Mouse (Mus musculus): ENCODE results near the gene Gtpbp1.
A peak's percentile ranks its signal among the peaks of the same experiment; 100 is the strongest.
"Not testable (repeated sequence)": the region's sequence is repeated elsewhere in the genome, so short reads cannot be mapped to it uniquely, and the experiment has no call there.

Gtpbp1 gene

GRCm38 (mm10) chr15:79690426-79691022 lies at the start of gene Gtpbp1:
TSS of gene Gtpbp1 (plus strand) at chr15:79690845.
- DNase-seq = peak; percentile 92

DNA sequence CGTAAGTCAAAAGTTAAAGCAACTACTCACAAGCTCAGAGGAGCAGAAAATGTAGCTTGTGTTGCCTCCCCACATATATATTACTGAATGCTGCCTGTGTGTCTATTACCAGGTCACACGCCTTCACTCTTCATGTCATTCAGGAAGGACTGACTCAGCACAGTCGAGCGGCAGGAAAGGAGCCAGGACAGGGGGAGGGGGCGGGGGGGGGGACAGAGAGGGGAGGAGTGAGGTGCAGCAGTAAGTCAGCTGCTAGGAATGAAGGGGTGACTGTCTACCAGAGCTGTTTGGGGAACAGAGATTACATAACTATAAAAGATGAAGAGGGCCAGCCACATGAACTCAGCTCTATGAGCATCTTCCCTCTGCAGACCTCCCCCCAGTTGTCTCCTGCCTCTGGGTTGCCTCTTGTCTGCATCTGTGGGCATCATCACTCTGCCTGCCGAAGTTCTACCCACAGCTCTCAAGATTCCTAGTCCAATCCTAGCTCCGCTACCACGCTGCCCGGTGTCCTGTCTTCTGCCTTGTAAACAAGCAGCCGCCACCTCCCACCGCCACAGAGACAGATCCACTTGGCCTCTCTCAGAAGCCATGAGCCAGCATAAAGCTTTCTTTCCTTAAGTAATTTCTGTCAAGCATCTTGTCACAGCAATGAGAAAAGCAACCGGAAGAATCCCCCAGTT lies 49.4 kb upstream of the Gtpbp1 start:
- DNase-seq = no peak

GRCm38 (mm10) chr15:79645483-79645882 lies 45.2 kb upstream of the Gtpbp1 start:
- DNase-seq = no peak

DNA sequence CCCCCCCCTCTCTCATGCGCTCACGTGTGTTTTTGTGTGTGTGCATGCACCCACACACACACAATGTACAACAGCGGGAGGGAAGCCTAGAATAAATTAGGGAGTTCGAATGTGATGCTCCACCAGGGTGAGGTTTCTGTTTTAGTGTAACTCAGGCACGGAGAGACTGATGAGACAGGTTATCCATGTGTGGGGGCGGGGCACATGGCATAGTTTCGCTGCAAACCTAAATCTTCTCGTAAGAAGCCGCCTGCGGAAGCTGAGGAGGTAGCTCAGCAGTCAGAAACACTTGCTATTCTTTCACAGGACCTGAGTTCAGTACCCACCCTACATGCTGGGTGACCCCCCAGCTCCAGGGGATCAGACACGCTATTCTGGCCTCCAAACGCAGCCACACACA lies 42.5 kb upstream of the Gtpbp1 start:
- DNase-seq = no peak

DNA sequence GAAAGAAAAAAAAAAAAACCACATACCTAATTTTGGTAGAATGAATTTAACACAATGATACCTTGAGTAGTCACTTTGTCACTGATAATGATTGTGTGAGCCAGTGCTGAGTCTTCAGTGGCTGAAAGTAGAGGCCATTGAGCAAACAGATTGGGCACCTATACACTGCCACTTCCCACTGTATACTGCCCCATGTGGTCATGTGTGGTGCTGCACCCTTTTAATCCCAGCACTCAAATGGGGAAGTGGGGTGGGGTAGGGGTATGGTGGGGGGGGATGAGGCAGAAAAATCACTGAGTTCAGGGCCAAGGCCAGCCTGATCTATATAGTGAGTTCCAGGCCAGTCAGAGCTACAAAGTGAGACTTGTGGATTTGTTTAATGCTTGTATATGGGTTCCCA lies 40.1 kb upstream of the Gtpbp1 start:
- DNase-seq = peak; percentile 59

DNA sequence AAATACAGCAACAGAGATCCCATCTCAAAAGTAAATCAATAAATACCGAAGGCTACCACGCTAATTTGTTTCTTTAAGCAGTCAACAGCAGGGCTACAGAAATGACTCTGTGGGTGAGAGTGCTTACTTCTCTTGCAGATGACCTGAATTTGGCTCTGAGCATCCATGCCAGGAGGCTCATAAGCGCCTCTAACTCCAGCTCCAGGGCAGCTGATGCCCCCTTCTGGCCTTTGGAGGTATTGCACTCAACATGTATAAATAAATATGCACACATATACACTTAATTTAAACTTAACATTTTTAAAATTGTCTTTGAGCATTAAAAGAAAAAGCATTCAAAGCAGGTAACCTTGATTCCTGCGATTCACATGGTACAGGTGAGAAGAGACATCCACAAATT lies 39.2 kb upstream of the Gtpbp1 start:
- peak; percentile 11 for DNase-seq

GRCm38 (mm10) chr15:79656451-79656850 lies 34.2 kb upstream of the Gtpbp1 start:
- no peak for DNase-seq

- DNase-seq = peak; percentile 88
Measured at GRCm38 (mm10) chr15:79657837-79658530, 32.7 kb upstream of the Gtpbp1 start.

- DNase-seq = peak; percentile 95
Measured at GRCm38 (mm10) chr15:79658531-79659375, 31.9 kb upstream of the Gtpbp1 start, which contains the start of the genes Fam227a and Cby1. TSS of gene Fam227a (minus strand) at chr15:79658956. TSS of gene Cby1 (plus strand) at chr15:79659199.

DNA sequence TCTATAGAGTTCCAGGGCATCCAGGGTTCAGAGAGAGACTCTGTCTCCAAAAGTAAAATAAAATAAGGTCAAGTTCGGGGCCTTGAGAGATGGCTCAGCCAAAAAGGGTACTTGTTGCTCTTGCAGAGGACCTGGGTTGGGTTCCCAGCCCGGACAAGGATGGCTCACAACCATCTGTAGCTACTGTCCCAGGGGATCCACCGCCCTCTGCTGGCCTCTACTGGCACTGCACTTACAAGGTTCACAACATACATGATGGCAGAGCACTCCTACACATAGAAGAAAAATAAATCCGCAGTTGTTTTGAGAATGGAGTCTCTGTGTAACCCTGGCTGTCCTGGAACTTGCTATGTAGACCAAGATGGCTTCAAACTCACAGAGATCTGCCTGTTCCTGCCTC lies 28.8 kb upstream of the Gtpbp1 start:
- DNase-seq = peak; percentile 67

DNA sequence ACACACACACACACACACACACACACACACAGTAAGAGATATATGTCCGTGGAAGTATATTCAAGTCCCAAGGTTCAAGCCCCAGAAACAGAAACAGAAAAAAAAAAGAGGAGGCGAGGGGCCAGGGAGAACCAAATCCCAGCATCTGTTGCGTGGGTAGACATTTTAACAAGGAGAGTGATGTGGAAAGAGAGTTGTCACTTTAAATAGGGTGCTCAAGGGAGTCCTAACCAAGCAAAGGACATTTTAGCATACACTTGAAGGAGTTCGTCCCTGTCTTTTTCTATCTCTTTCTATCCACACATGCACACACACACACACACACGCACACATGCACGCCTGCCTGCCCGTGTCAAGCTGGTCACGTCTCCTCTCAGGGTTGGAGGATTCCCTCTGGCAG lies 26.0 kb upstream of the Gtpbp1 start:
- DNase-seq = no peak

DNA sequence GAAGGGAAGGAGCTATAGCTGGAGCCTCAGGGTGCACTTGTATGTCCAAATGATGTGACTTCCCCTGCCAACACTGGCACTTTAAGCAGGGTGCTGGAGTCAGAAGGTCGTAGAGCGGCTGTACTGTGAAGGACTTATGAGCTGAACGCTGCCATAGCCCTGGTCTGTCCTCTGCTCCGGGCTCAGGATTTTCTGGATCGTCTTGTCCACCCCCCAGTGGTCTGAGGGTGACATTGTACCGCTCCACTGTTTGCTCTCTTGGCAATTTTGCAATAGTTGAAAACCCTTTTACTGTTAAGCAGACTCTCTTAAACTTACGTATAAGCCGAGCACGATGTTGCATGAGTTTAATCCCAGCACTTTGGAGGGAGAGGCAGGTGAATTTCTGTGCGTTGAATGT lies 21.4 kb upstream of the Gtpbp1 start:
- no peak for DNase-seq

- DNase-seq = peak; percentile 86
Measured at GRCm38 (mm10) chr15:79670249-79670971, 20.2 kb upstream of the Gtpbp1 start, which contains the start of gene Tomm22. TSS of gene Tomm22 (plus strand) at chr15:79670861.

DNA sequence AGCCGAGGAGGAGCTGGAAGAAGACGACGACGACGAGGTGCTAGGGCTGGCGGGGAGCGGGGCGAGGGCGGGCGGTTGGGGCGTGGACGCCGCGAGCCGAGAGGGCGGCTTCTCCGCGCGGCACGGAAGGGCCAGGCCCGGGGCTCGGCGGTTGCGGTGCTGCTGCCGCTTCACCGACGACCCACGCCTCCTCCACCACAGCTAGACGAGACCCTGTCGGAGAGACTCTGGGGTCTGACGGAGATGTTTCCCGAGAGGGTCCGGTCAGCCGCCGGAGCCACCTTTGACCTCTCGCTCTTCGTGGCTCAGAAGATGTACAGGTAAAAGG lies 19.7 kb upstream of the Gtpbp1 start:
- no peak for DNase-seq

DNA sequence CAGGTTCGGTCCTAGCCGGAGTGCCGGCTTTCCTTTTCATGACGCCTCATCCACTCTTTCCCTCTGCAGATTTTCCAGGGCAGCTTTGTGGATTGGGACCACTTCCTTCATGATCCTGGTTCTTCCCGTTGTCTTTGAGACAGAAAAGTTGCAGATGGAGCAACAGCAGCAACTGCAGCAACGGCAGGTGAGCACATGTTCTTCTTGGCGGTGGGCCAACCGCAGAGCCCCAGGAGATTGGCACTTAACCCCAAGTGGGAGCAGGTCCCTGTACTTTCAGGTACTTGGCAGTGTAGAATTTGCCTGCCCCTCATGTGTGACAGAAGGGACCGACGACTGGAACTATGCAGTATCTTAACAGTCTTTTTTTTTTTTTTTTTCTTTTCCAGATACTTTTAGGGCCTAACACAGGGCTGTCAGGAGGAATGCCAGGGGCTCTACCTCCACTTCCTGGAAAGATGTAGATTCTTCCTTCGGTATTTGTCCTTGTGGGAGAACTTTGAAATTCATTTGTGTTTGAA lies 18.8 kb upstream of the Gtpbp1 start:
- DNase-seq = not testable (repeated sequence)

GRCm38 (mm10) chr15:79677936-79678335 lies 12.7 kb upstream of the Gtpbp1 start:
- no peak for DNase-seq

DNA sequence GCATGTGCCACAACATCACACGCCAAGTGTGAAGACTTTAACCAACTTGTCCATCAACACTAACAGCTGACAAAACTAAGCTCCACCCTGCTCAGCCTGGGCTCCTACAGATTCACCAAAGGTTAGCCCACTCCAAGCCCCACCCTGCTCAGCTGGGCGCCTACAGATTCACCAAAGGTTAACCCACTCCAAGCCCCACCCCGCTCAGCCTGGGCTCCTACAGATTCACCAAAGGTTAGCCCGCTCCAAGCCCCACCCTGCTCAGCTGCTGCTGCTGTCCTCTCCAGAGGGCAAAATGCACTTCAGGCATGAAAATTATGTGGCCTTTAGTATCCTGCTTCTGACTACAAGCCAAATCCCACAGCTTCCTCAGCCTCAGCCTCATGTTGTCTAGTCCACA lies 8.7 kb upstream of the Gtpbp1 start:
- DNase-seq = no peak

GRCm38 (mm10) chr15:79683146-79683545 lies 7.5 kb upstream of the Gtpbp1 start:
- no peak for DNase-seq

GRCm38 (mm10) chr15:79683707-79684465 lies 6.8 kb upstream of the Gtpbp1 start:
- DNase-seq = no peak

GRCm38 (mm10) chr15:79684616-79685015 lies 6.0 kb upstream of the Gtpbp1 start:
- DNase-seq = no peak

GRCm38 (mm10) chr15:79685141-79685641 lies 5.5 kb upstream of the Gtpbp1 start:
- DNase-seq = no peak

All from thymus, postnatal 25 days (tissue).